Mouse (Mus musculus): ENCODE measurements around the gene Lsm7. TPM values are rescaled to one million over a fixed set of nuclear protein-coding genes. Genes with fewer than 3 reads are reported as not detected.
A peak's percentile ranks its signal among the peaks of the same experiment; 100 is the strongest.

The Lsm7 gene
- polyA plus RNA-seq, 1 experiment from 2014 or later = 230 TPM

- Histone ChIP-seq H3K27me3 (ENCODE audit: control insufficient read depth, insufficient read depth, low read length) (no peaks in the 10 kb centered on the region), H3K27ac (replicated peaks in 1 of 2; ENCODE audit: control insufficient read depth in 1 of 2, insufficient read depth in 1 of 2, low read depth in 2 of 2, low read length in 2 of 2) (peak within 1 kb of the TSS in 1 of 2 experiments; percentile 17; a peak in 1 of 4 replicates), H3K9me3 (ENCODE audit: control insufficient read depth, low read length) (no peaks in the 10 kb centered on the region), H3K36me3 (ENCODE audit: control insufficient read depth, insufficient read depth, low read length) (peaks cover 51% of the 10 kb centered on the region), H3K4me3 (ENCODE audit: control insufficient read depth in 1 of 2, insufficient read depth in 1 of 2, low read depth in 1 of 2, low read length in 2 of 2) (no peak within 1 kb of the TSS), H3K9ac (ENCODE audit: low read length) (peak within 1 kb of the TSS; percentile 42), H3K4me1 (ENCODE audit: control insufficient read depth in 2 of 2, insufficient read depth in 2 of 2, low read length in 2 of 2) (peaks cover 30 to 48% of the 10 kb centered on the region in 2 experiments), H3K4me2 (ENCODE audit: low read length) (no peak within 1 kb of the TSS)
- WGBS = 45% methylated on average over 6 of the region's 6 CpGs
- no peak for ATAC-seq (ENCODE audit: insufficient number of reproducible peaks, insufficient read depth, low FRiP score, low read depth)
These were observed 50.1 kb downstream of the Lsm7 start, which contains the start of gene Amh for GRCm38 (mm10) chr10:80804916-80805315. TSS of gene Amh (plus strand) at chr10:80805243.

DNA sequence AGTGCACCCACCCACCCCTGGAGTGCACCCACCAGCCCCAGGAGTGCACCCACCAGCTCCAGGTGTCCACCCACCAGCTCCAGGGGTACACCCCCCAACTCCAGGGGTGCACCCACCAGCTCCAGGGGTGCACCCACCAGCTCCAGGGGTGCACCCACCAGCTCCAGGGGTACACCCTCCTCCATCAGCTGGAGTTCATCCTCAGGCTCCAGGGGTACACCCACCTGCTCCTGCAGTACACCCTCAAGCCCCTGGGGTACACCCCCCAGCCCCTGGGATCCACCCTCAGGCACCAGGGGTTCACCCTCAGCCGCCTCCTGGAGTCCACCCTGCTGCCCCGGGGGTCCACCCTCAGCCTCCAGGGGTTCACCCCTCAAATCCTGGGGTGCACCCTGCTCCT is 50.7 kb downstream of the Lsm7 start:
- H3K27ac ChIP-seq (replicated peaks in 1 of 2; ENCODE audit: control insufficient read depth in 1 of 2, insufficient read depth in 1 of 2, low read depth in 2 of 2, low read length in 2 of 2) = peak overlapping the region in 1 of 2 experiments; percentile 17; a peak in 1 of 4 replicates
- no peaks in the 10 kb centered on the region for H3K27me3 ChIP-seq (ENCODE audit: control insufficient read depth, insufficient read depth, low read length)
- H3K4me1 ChIP-seq (ENCODE audit: control insufficient read depth in 2 of 2, insufficient read depth in 2 of 2, low read length in 2 of 2) = peaks cover 29 to 48% of the 10 kb centered on the region in 2 experiments
- peaks cover 51% of the 10 kb centered on the region for H3K36me3 ChIP-seq (ENCODE audit: control insufficient read depth, insufficient read depth, low read length)
- no peak overlapping the region for H3K4me2 ChIP-seq (ENCODE audit: low read length)
- H3K4me3 ChIP-seq (ENCODE audit: control insufficient read depth in 1 of 2, insufficient read depth in 1 of 2, low read depth in 1 of 2, low read length in 2 of 2) = no peak overlapping the region
- H3K9me3 ChIP-seq (ENCODE audit: control insufficient read depth, low read length) = no peaks in the 10 kb centered on the region
- WGBS = 90% methylated on average over 2 of the region's 2 CpGs
- no peak for ATAC-seq (ENCODE audit: insufficient number of reproducible peaks, insufficient read depth, low FRiP score, low read depth)
- H3K9ac ChIP-seq (ENCODE audit: low read length) = peak overlapping the region; percentile 42

DNA sequence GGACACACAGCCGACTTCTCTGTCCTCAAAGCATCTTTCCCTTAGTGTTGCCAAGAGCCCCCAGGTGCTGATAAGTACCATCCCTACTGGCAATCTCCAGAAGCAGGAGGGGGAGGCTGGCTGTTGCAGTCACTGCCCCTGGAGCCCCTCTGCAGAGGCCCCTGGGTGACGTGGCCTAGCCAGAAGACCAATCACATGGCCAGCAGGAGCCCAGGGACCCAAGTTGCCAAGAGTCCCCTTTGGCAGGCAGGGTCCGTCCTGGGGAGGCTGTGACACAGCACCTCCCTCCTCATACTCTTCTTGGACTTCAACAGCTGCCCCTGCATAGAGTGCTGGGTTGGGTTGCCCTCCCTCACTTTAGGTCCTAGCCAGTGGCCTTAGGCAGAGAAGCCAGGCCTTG is 52.0 kb downstream of the Lsm7 start:
- H3K36me3 ChIP-seq (ENCODE audit: control insufficient read depth, insufficient read depth, low read length) = peaks cover 51% of the 10 kb centered on the region
- H3K9ac ChIP-seq (ENCODE audit: low read length) = no peak overlapping the region
- no peak overlapping the region for H3K4me3 ChIP-seq (ENCODE audit: control insufficient read depth in 1 of 2, insufficient read depth in 1 of 2, low read depth in 1 of 2, low read length in 2 of 2)
- no peak for ATAC-seq (ENCODE audit: insufficient number of reproducible peaks, insufficient read depth, low FRiP score, low read depth)
- H3K4me1 ChIP-seq (ENCODE audit: control insufficient read depth in 2 of 2, insufficient read depth in 2 of 2, low read length in 2 of 2) = peaks cover 16 to 36% of the 10 kb centered on the region in 2 experiments
- 62% methylated on average over 3 of the region's 3 CpGs for WGBS
- no peaks in the 10 kb centered on the region for H3K27me3 ChIP-seq (ENCODE audit: control insufficient read depth, insufficient read depth, low read length)
- no peak overlapping the region for H3K27ac ChIP-seq (replicated peaks in 1 of 2; ENCODE audit: control insufficient read depth in 1 of 2, insufficient read depth in 1 of 2, low read depth in 2 of 2, low read length in 2 of 2)
- no peak overlapping the region for H3K4me2 ChIP-seq (ENCODE audit: low read length)
- no peaks in the 10 kb centered on the region for H3K9me3 ChIP-seq (ENCODE audit: control insufficient read depth, low read length)

MicroRNA genes within 50 kb of the gene (microRNA counts, 519-probe panel; counts per million panel counts)
- microRNA mmu-miR-1982 = 322 counts per million, percentile 70 among the panel's probes with 10 or more counts

Small RNA genes within 50 kb of the gene (microRNA-seq; reads per million reads assigned to microRNA genes)
- gene Mir1982 = 5.3 reads per million, percentile 15 among the genes with 10 or more reads in this experiment

Other genes starting within 250 kb of the Lsm7 start
- 0.88 and 1.4 TPM in 2 replicates for gene Gm49322, start 249.2 kb downstream of the Lsm7 start, polyA plus RNA-seq (2014; fragmentation: Nextera tagmentation; extraction: Ambion mirVana)
- gene Csnk1g2, start 232.4 kb downstream of the Lsm7 start, polyA plus RNA-seq (2014; fragmentation: Nextera tagmentation; extraction: Ambion mirVana) = 64.8 and 65.0 TPM in 2 replicates
- gene Btbd2, start 198.1 kb downstream of the Lsm7 start, polyA plus RNA-seq (2014; fragmentation: Nextera tagmentation; extraction: Ambion mirVana) = 49.4 and 53.8 TPM in 2 replicates
- 69.5 and 82.7 TPM in 2 replicates for gene Mknk2, start 177.1 kb downstream of the Lsm7 start, polyA plus RNA-seq (2014; fragmentation: Nextera tagmentation; extraction: Ambion mirVana)
- 19.1 and 22.3 TPM in 2 replicates for gene Mob3a, start 153.2 kb downstream of the Lsm7 start, polyA plus RNA-seq (2014; fragmentation: Nextera tagmentation; extraction: Ambion mirVana)
- 3.5 and 7.0 TPM in 2 replicates for gene Izumo4, start 153.0 kb downstream of the Lsm7 start, polyA plus RNA-seq (2014; fragmentation: Nextera tagmentation; extraction: Ambion mirVana)
- 45.0 and 54.5 TPM in 2 replicates for gene Ap3d1, start 112.9 kb downstream of the Lsm7 start, polyA plus RNA-seq (2014; fragmentation: Nextera tagmentation; extraction: Ambion mirVana)
- 26.5 and 28.2 TPM in 2 replicates for gene Dot1l, start 100.0 kb downstream of the Lsm7 start, polyA plus RNA-seq (2014; fragmentation: Nextera tagmentation; extraction: Ambion mirVana)
- gene Sf3a2, start 57.0 kb downstream of the Lsm7 start, polyA plus RNA-seq (2014; fragmentation: Nextera tagmentation; extraction: Ambion mirVana) = 49.2 and 51.0 TPM in 2 replicates
- gene Plekhj1, start 56.6 kb downstream of the Lsm7 start, polyA plus RNA-seq (2014; fragmentation: Nextera tagmentation; extraction: Ambion mirVana) = 71.1 and 75.4 TPM in 2 replicates
- gene Amh, start 50.0 kb downstream of the Lsm7 start, polyA plus RNA-seq (2014; fragmentation: Nextera tagmentation; extraction: Ambion mirVana) = 0.12 TPM in 1 of 2 replicates, not detected in the other
- gene Jsrp1, start 41.7 kb downstream of the Lsm7 start, polyA plus RNA-seq (2014; fragmentation: Nextera tagmentation; extraction: Ambion mirVana) = 5.5 and 5.6 TPM in 2 replicates
- 2,025 and 2,172 TPM in 2 replicates for gene Oaz1, start 28.6 kb downstream of the Lsm7 start, polyA plus RNA-seq (2014; fragmentation: Nextera tagmentation; extraction: Ambion mirVana)
- gene Lingo3, start 11.2 kb downstream of the Lsm7 start, polyA plus RNA-seq (2014; fragmentation: Nextera tagmentation; extraction: Ambion mirVana) = 0.46 TPM in 2 replicates
- 21.3 and 23.7 TPM in 2 replicates for gene Sppl2b, start 66 bp upstream of the Lsm7 start, polyA plus RNA-seq (2014; fragmentation: Nextera tagmentation; extraction: Ambion mirVana)
- 0.05 and 0.07 TPM in 2 replicates for gene Tmprss9, start 16.6 kb upstream of the Lsm7 start, polyA plus RNA-seq (2014; fragmentation: Nextera tagmentation; extraction: Ambion mirVana)
- gene Timm13, start 45.8 kb upstream of the Lsm7 start, polyA plus RNA-seq (2014; fragmentation: Nextera tagmentation; extraction: Ambion mirVana) = 310 and 338 TPM in 2 replicates
- 7.3 and 8.1 TPM in 2 replicates for gene Lmnb2, start 63.0 kb upstream of the Lsm7 start, polyA plus RNA-seq (2014; fragmentation: Nextera tagmentation; extraction: Ambion mirVana)
- 34.5 and 39.8 TPM in 2 replicates for gene Gadd45b, start 74.9 kb upstream of the Lsm7 start, polyA plus RNA-seq (2014; fragmentation: Nextera tagmentation; extraction: Ambion mirVana)
- gene Gng7, start 159.7 kb upstream of the Lsm7 start, polyA plus RNA-seq (2014; fragmentation: Nextera tagmentation; extraction: Ambion mirVana) = 1.2 and 1.4 TPM in 2 replicates
- gene Diras1, start 170.5 kb upstream of the Lsm7 start, polyA plus RNA-seq (2014; fragmentation: Nextera tagmentation; extraction: Ambion mirVana) = not detected in 2 replicates
- 5.0 and 5.2 TPM in 2 replicates for gene Slc39a3, start 182.2 kb upstream of the Lsm7 start, polyA plus RNA-seq (2014; fragmentation: Nextera tagmentation; extraction: Ambion mirVana)
- gene Sgta, start 205.0 kb upstream of the Lsm7 start, polyA plus RNA-seq (2014; fragmentation: Nextera tagmentation; extraction: Ambion mirVana) = 133 and 136 TPM in 2 replicates
- 18.0 and 20.8 TPM in 2 replicates for gene Thop1, start 214.8 kb upstream of the Lsm7 start, polyA plus RNA-seq (2014; fragmentation: Nextera tagmentation; extraction: Ambion mirVana)
- 0.27 and 0.46 TPM in 2 replicates for gene Creb3l3, start 243.7 kb upstream of the Lsm7 start, polyA plus RNA-seq (2014; fragmentation: Nextera tagmentation; extraction: Ambion mirVana)

Measured in heart, embryonic 14.5 days (tissue).